Mouse (Mus musculus): ENCODE results near the gene Rps29. TPM values are rescaled to one million over a fixed set of nuclear protein-coding genes. Genes with fewer than 3 reads are reported as not detected.

The Rps29 gene
- polyA plus RNA-seq, 1 experiment from 2014 or later, result 948 TPM

GRCm38 (mm10) chr12:69150049-69150448, 8.9 kb downstream of the Rps29 start:
- no peaks in the 10 kb centered on the region for H3K9me3 ChIP-seq (replicated peaks; ENCODE audit: control insufficient read depth, low read length)
- WGBS (ENCODE audit: insufficient replicate concordance), result 72% methylated on average over 13 of the region's 13 CpGs
- H3K4me1 ChIP-seq (ENCODE audit: control insufficient read depth, low read depth, low read length), result no peaks in the 10 kb centered on the region
- H3K4me2 ChIP-seq (ENCODE audit: low read depth, low read length), result no peak overlapping the region
- H3K27ac ChIP-seq (ENCODE audit: low read length), result no peak overlapping the region
- H3K4me3 ChIP-seq (ENCODE audit: low read depth, low read length), result no peak overlapping the region
- H3K27me3 ChIP-seq (ENCODE audit: control insufficient read depth, insufficient read depth, low read depth, low read length), result no peaks in the 10 kb centered on the region
- H3K36me3 ChIP-seq (ENCODE audit: control insufficient read depth, insufficient read depth), result no peaks in the 10 kb centered on the region
- no peak for ATAC-seq (ENCODE audit: low read depth)
- H3K9ac ChIP-seq (ENCODE audit: low read depth, low read length), result no peak overlapping the region

- no peak for ATAC-seq (ENCODE audit: low read depth)
- H3K27me3 ChIP-seq (ENCODE audit: control insufficient read depth, insufficient read depth, low read depth, low read length), result no peaks in the 10 kb centered on the region
- H3K4me1 ChIP-seq (ENCODE audit: control insufficient read depth, low read depth, low read length), result no peaks in the 10 kb centered on the region
- H3K9me3 ChIP-seq (replicated peaks; ENCODE audit: control insufficient read depth, low read length), result no peaks in the 10 kb centered on the region
- H3K27ac ChIP-seq (ENCODE audit: low read length), result no peak overlapping the region
- H3K4me3 ChIP-seq (ENCODE audit: low read depth, low read length), result no peak overlapping the region
- H3K36me3 ChIP-seq (ENCODE audit: control insufficient read depth, insufficient read depth), result no peaks in the 10 kb centered on the region
- no peak overlapping the region for H3K9ac ChIP-seq (ENCODE audit: low read depth, low read length)
- 72% methylated on average over 5 of the region's 5 CpGs for WGBS (ENCODE audit: insufficient replicate concordance)
- H3K4me2 ChIP-seq (ENCODE audit: low read depth, low read length), result no peak overlapping the region
These were observed 11.7 kb downstream of the Rps29 start for GRCm38 (mm10) chr12:69147166-69147735.

DNA sequence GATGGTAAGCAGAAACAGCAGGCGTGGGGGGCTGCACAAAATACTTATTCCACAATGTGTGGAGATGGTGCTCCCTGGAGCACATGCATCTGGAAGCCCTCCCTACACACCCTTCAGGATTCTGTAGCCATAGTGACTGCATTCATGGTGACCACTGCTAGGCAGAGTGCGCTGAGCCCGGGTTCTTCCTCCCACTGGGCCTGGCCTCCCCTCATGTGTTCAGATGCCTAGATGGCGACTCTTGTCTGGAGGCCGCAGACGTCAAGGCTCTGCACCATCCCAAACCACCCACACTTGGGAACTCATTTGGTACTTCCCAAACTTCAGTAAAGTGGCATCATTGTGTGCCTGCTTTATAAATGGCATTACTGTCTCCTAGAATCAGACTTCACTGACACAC, 15.5 kb downstream of the Rps29 start:
- H3K4me2 ChIP-seq (ENCODE audit: low read depth, low read length), result no peak overlapping the region
- no peak overlapping the region for H3K9ac ChIP-seq (ENCODE audit: low read depth, low read length)
- no peak overlapping the region for H3K27ac ChIP-seq (ENCODE audit: low read length)
- 73% methylated on average over 6 of the region's 6 CpGs for WGBS (ENCODE audit: insufficient replicate concordance)
- no peaks in the 10 kb centered on the region for H3K9me3 ChIP-seq (replicated peaks; ENCODE audit: control insufficient read depth, low read length)
- H3K27me3 ChIP-seq (ENCODE audit: control insufficient read depth, insufficient read depth, low read depth, low read length), result no peaks in the 10 kb centered on the region
- no peaks in the 10 kb centered on the region for H3K36me3 ChIP-seq (ENCODE audit: control insufficient read depth, insufficient read depth)
- no peaks in the 10 kb centered on the region for H3K4me1 ChIP-seq (ENCODE audit: control insufficient read depth, low read depth, low read length)
- ATAC-seq (ENCODE audit: low read depth), result no peak
- H3K4me3 ChIP-seq (ENCODE audit: low read depth, low read length), result no peak overlapping the region

- 60% methylated on average over 7 of the region's 7 CpGs for WGBS (ENCODE audit: insufficient replicate concordance)
- ATAC-seq (ENCODE audit: low read depth), result no peak
- Histone ChIP-seq H3K9me3 (replicated peaks; ENCODE audit: control insufficient read depth, low read length) (no peaks in the 10 kb centered on the region), H3K36me3 (ENCODE audit: control insufficient read depth, insufficient read depth) (no peaks in the 10 kb centered on the region), H3K4me1 (ENCODE audit: control insufficient read depth, low read depth, low read length) (no peaks in the 10 kb centered on the region), H3K27me3 (ENCODE audit: control insufficient read depth, insufficient read depth, low read depth, low read length) (no peaks in the 10 kb centered on the region), H3K27ac (ENCODE audit: low read length) (no peak overlapping the region), H3K4me3 (ENCODE audit: low read depth, low read length) (no peak overlapping the region), H3K4me2 (ENCODE audit: low read depth, low read length) (no peak overlapping the region), H3K9ac (ENCODE audit: low read depth, low read length) (no peak overlapping the region)
These were observed 19.1 kb downstream of the Rps29 start for GRCm38 (mm10) chr12:69139841-69140240.

- Histone ChIP-seq H3K9ac (ENCODE audit: low read depth, low read length) (no peak overlapping the region), H3K36me3 (ENCODE audit: control insufficient read depth, insufficient read depth) (no peaks in the 10 kb centered on the region), H3K4me2 (ENCODE audit: low read depth, low read length) (no peak overlapping the region), H3K27ac (ENCODE audit: low read length) (no peak overlapping the region), H3K4me1 (ENCODE audit: control insufficient read depth, low read depth, low read length) (no peaks in the 10 kb centered on the region), H3K4me3 (ENCODE audit: low read depth, low read length) (no peak overlapping the region), H3K27me3 (ENCODE audit: control insufficient read depth, insufficient read depth, low read depth, low read length) (no peaks in the 10 kb centered on the region), H3K9me3 (replicated peaks; ENCODE audit: control insufficient read depth, low read length) (no peaks in the 10 kb centered on the region)
- ATAC-seq (ENCODE audit: low read depth), result no peak
- 64% methylated on average over 3 of the region's 3 CpGs for WGBS (ENCODE audit: insufficient replicate concordance)
These were observed 19.8 kb downstream of the Rps29 start for GRCm38 (mm10) chr12:69139201-69139600.

- ATAC-seq (ENCODE audit: low read depth), result no peak
- H3K4me3 ChIP-seq (ENCODE audit: low read depth, low read length), result no peak overlapping the region
- H3K4me1 ChIP-seq (ENCODE audit: control insufficient read depth, low read depth, low read length), result no peaks in the 10 kb centered on the region
- H3K4me2 ChIP-seq (ENCODE audit: low read depth, low read length), result no peak overlapping the region
- H3K27ac ChIP-seq (ENCODE audit: low read length), result no peak overlapping the region
- no peaks in the 10 kb centered on the region for H3K36me3 ChIP-seq (ENCODE audit: control insufficient read depth, insufficient read depth)
- H3K9ac ChIP-seq (ENCODE audit: low read depth, low read length), result no peak overlapping the region
- no peaks in the 10 kb centered on the region for H3K27me3 ChIP-seq (ENCODE audit: control insufficient read depth, insufficient read depth, low read depth, low read length)
- 6% methylated on average over 10 of the region's 10 CpGs for WGBS (ENCODE audit: insufficient replicate concordance)
- H3K9me3 ChIP-seq (replicated peaks; ENCODE audit: control insufficient read depth, low read length), result no peaks in the 10 kb centered on the region
These were observed 27.0 kb downstream of the Rps29 start for GRCm38 (mm10) chr12:69131981-69132380.

GRCm38 (mm10) chr12:69131267-69131666, 27.7 kb downstream of the Rps29 start:
- no peak for ATAC-seq (ENCODE audit: low read depth)
- no peaks in the 10 kb centered on the region for H3K4me1 ChIP-seq (ENCODE audit: control insufficient read depth, low read depth, low read length)
- no peaks in the 10 kb centered on the region for H3K27me3 ChIP-seq (ENCODE audit: control insufficient read depth, insufficient read depth, low read depth, low read length)
- H3K27ac ChIP-seq (ENCODE audit: low read length), result no peak overlapping the region
- no peak overlapping the region for H3K4me3 ChIP-seq (ENCODE audit: low read depth, low read length)
- no peak overlapping the region for H3K4me2 ChIP-seq (ENCODE audit: low read depth, low read length)
- 35% methylated on average over 6 of the region's 6 CpGs for WGBS (ENCODE audit: insufficient replicate concordance)
- H3K36me3 ChIP-seq (ENCODE audit: control insufficient read depth, insufficient read depth), result no peaks in the 10 kb centered on the region
- H3K9ac ChIP-seq (ENCODE audit: low read depth, low read length), result no peak overlapping the region
- H3K9me3 ChIP-seq (replicated peaks; ENCODE audit: control insufficient read depth, low read length), result no peaks in the 10 kb centered on the region

DNA sequence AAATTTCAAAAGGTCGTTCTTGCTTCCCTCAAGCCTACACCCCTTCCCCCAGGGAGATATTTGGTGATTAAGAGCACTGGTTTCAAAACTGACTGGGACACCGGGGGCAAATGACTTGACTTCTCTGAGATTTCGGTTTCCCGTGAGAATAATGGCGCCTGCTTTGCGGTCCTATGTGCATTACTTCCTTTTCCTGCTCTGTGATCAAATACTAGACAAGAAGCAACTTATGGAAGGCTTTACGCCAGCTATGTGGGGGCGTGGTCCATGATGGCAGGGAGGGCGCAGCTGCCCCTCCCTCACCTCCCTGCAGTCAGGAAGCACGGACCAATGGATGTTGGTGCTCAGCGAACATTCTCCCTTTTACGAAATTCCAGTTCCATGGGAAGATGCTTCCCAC, 28.5 kb downstream of the Rps29 start:
- WGBS (ENCODE audit: insufficient replicate concordance), result 50% methylated on average over 12 of the region's 12 CpGs
- no peaks in the 10 kb centered on the region for H3K9me3 ChIP-seq (replicated peaks; ENCODE audit: control insufficient read depth, low read length)
- no peak overlapping the region for H3K27ac ChIP-seq (ENCODE audit: low read length)
- no peaks in the 10 kb centered on the region for H3K27me3 ChIP-seq (ENCODE audit: control insufficient read depth, insufficient read depth, low read depth, low read length)
- no peaks in the 10 kb centered on the region for H3K36me3 ChIP-seq (ENCODE audit: control insufficient read depth, insufficient read depth)
- ATAC-seq (ENCODE audit: low read depth), result no peak
- H3K4me2 ChIP-seq (ENCODE audit: low read depth, low read length), result peak overlapping the region; percentile 45
- no peak overlapping the region for H3K9ac ChIP-seq (ENCODE audit: low read depth, low read length)
- 0 out of 2 replicates have a peak overlapping the region, but pooled peaks have one; percentile 0 for H3K4me3 ChIP-seq (ENCODE audit: low read depth, low read length)
- H3K4me1 ChIP-seq (ENCODE audit: control insufficient read depth, low read depth, low read length), result no peaks in the 10 kb centered on the region

DNA sequence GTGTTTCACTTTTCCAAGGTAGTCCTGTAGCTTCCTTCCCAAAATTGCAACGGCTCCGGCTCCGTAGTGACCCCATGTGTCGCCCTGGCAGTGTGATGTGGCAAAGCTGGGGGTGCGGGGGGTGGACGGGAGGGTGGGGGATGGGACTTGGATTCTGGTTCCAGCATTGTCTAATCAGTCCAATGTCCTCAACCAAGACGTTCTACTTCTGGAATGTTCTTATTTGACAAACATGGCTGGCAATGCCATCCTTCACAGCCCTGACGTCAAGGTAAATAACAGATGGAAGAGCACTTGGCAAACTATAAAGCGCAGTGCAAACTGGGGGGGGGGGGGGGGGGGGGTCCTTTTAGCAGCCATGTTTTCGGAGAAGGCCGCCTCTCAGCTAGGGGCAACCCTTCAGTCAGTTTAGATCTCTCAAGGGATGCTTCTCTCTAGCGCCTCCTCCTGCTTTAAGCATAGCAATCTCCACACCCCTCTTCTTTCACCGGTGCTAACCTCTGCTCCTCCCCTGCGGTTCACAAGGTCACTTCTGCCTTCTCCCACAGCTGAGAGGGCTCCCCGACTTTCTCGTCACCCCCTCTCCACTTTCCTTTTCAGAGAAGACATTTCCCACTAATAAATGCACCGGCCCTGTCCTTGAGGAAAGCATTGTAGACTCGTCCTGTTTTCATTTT, 29.2 kb downstream of the Rps29 start:
- Histone ChIP-seq H3K4me3 (ENCODE audit: low read depth, low read length) (peak overlapping the region; percentile 34), H3K36me3 (ENCODE audit: control insufficient read depth, insufficient read depth) (no peaks in the 10 kb centered on the region), H3K27ac (ENCODE audit: low read length) (no peak overlapping the region), H3K4me1 (ENCODE audit: control insufficient read depth, low read depth, low read length) (no peaks in the 10 kb centered on the region), H3K4me2 (ENCODE audit: low read depth, low read length) (peak overlapping the region; percentile 45), H3K27me3 (ENCODE audit: control insufficient read depth, insufficient read depth, low read depth, low read length) (no peaks in the 10 kb centered on the region), H3K9me3 (replicated peaks; ENCODE audit: control insufficient read depth, low read length) (no peaks in the 10 kb centered on the region), H3K9ac (ENCODE audit: low read depth, low read length) (no peak overlapping the region)
- 39% methylated on average over 18 of the region's 18 CpGs for WGBS (ENCODE audit: insufficient replicate concordance)
- no peak for ATAC-seq (ENCODE audit: low read depth)
